Mouse (Mus musculus) brain, adult 2 months (tissue): ENCODE measurements around the gene Bnip1.

ENCODE experiments used
- DNase-seq: peaks from one replicate; pipeline ENCODE4 v3.0.0; 2011; ENCODE audit warnings: low read depth, low spot score

Gene Bnip1

GRCm38 (mm10) chr17:26793068-26793765, 12.4 kb downstream of the Bnip1 start:
- DNase-seq, result no peak

GRCm38 (mm10) chr17:26794744-26795143, 13.9 kb downstream of the Bnip1 start:
- DNase-seq, result peak; percentile 78

DNA sequence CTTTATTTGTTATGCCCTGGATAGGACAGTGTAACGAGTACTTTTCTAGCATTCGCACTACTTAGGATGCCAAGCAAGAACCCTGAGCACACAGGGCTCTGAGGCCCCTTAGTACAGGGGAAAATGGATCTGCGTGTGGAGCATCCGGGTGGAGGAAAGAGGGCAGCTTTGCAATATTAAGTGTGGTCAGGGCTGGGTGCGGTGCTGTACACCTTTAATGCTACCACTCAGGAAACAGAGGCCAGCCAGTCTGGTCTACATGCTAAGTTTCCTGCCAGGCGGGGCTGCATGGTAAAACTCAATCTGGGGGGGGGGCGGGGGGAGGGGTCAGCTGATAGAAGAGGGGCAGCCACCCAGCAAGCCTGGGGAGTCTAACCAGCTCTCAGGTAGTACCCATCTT, 14.5 kb downstream of the Bnip1 start:
- no peak for DNase-seq

- DNase-seq, result no peak
These were observed 16.7 kb downstream of the Bnip1 start for GRCm38 (mm10) chr17:26797379-26798128.

GRCm38 (mm10) chr17:26802886-26803285, 22.0 kb downstream of the Bnip1 start:
- no peak for DNase-seq

DNA sequence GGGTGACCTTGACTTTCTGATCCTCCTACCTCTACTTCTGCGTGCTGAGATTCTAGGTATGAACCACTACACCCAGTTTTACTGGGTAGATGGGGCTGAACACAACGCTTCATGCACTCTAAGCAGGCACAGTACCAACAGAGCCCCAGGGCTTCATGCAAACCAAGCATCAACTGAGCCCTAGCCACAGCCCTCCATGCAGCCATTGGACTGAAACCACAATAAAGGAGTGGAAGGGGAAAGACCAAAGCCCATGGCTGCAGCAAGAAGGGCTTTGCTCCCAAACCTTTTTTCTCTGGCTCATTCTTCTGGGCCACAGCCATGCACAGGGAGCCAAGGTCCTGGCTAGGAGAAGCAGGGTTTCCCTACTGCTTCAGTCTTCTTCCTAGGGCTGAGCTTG, 31.7 kb downstream of the Bnip1 start:
- DNase-seq, result no peak

GRCm38 (mm10) chr17:26813497-26813896, 32.6 kb downstream of the Bnip1 start:
- DNase-seq, result no peak

DNA sequence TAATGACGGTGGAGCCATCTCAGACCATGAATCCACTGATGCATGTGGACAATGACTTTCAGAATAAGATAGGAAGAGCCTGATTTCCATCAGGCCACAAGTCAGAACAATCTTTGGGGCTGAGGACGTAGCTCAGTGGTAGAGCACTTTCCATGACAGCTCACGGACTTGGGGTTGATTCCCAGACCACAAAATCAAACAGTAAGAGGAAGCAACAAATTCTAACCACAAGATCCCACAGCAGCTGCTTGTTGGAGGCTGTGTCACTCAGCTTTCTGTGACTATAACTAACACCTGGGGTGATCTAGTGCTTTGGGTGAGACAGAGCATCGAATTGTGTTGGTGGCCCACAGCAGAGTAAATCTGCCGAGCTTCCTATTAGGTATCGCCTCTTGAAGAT, 35.9 kb downstream of the Bnip1 start:
- DNase-seq, result no peak

GRCm38 (mm10) chr17:26817776-26818175, 36.9 kb downstream of the Bnip1 start:
- DNase-seq, result no peak

DNA sequence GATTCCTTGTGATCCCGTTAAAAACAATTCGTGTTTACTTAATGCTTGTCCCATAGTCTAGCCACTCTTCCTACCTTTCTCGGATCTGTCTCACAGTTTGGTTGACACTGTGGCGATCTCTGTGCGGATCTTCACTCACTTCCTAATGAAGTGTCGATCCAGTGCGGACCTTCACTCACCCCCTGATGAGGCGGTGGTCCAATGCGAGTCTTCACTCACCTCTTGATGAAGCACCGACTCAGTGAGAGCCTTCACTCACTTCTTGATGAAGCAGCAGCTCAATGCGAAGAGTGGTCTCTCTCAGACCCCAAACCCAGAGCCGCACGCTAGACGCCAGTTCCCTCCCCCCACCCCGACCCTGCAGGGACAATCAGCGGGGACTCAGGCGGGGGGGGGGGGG, 45.3 kb downstream of the Bnip1 start:
- no peak for DNase-seq

- DNase-seq, result no peak
These were observed 52.9 kb downstream of the Bnip1 start for GRCm38 (mm10) chr17:26833806-26834205.

- no peak for DNase-seq
These were observed 53.6 kb downstream of the Bnip1 start for GRCm38 (mm10) chr17:26834302-26834965.

DNA sequence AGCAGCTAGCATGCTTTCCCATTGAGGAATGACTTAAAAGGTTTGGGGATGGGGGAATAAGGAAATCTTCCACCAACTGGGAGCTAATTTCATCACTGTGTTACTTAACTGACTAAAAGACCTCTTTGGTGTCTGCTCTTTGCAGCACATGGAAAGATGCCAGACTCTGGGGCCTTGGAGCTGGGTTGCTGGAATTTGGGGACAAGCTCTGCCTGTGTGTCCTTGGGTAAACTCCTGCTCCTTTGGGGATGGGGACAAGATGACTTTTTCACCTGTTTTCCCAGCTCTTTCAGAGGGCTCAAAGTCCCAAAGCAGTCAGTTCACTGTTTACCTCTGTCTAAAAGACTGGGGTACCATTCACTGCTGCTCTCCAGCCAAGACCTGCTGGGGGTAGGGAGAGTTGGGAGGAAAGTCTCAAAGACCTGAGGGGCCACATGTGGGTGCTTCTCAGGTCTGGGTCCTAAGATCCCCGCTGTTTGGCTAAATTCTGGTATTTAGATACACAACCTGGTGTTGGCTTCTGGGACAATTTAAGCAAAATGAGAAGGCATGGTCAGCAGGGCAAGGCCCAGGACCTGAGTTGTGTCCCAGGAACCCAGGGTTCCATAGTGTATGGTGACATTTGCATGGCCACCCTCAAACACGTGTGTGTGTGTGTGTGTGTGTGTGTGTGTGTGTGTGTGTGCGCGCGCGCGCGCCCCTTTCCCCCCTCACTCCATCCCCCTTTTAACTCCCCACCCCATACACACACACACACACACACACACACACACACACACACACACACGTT, 54.3 kb downstream of the Bnip1 start:
- DNase-seq, result no peak

- DNase-seq, result no peak
These were observed 55.1 kb downstream of the Bnip1 start for GRCm38 (mm10) chr17:26835956-26836355.

- DNase-seq, result no peak
These were observed 55.5 kb downstream of the Bnip1 start for GRCm38 (mm10) chr17:26836377-26836776.

DNA sequence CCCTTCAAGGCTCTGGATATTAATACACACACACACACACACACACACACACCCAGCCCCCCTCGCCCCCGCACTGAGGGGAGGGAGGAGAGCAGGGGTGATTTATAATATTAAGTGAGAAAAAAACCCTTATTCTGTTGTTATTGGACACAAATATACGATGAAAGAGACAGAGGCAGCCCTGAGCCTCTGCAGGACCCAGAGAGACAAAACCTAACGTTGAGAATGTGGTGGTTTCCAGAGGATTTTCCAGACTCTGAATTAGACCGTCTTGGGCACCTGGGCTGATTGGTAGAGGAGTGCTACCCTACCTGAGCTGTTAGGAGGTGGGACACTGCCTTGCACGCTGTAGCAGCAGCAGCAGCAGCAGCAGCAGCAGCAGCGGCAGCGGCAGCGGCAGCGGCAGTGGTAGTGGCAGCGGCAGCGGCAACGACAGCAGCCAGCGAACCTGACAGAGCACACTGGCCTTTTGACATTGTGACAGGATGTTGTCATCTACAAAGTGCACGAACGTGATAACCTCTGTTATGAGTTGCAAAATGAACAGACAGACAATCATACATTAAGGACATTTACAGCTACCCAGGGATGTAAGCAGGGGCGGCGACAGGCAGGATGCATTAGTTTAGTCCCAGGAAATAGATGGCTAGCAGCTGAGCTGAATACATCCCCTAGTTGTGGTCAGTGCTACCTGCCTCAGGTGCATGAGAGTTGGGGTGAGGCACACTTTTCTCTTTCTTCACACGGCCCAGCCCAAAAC, 56.1 kb downstream of the Bnip1 start:
- DNase-seq, result no peak

- no peak for DNase-seq
These were observed 56.7 kb downstream of the Bnip1 start for GRCm38 (mm10) chr17:26837546-26837985.

GRCm38 (mm10) chr17:26838191-26838910, 57.5 kb downstream of the Bnip1 start:
- no peak for DNase-seq

GRCm38 (mm10) chr17:26838911-26839717, 58.2 kb downstream of the Bnip1 start:
- peak; percentile 6 for DNase-seq
